Mouse (Mus musculus): ENCODE measurements at regions not wholly inside any gene's neighbourhood (a gene's known extent, or its start where the extent isn't known, plus 50 kb on each side); places are given as distances from the start of the nearest gene placed in this dataset.

DNA sequence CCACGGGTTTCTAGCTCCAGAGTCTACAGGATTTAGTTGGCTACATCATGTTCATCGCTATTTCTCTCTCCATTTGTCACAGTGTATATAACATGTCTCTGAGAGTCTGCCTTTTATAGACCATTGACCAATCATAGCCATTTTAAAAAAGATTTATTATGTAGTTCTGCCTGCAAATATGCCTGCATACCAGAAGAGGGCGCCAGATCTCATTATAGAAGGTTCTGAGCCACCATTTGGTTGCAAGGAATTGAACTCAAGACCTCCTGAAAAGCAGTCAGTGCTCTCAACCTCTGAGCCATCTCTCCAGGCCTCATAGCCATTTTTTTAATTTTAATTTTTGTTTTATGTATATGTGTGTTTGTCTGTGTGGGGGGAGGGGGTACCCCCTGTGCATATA, 151.7 kb upstream of the Usp9x start:
- TF ChIP-seq CTCF (IDR thresholded peaks at IDR 0.05; ENCODE audit: borderline replicate concordance, insufficient read depth, low read depth, low read length) (no peak), POLR2A (IDR thresholded peaks at IDR 0.05; ENCODE audit: borderline replicate concordance, insufficient read depth, low read length) (no peak)
